ENCODE assay signal across 8 mouse cellular contexts in the genomic region with DNA sequence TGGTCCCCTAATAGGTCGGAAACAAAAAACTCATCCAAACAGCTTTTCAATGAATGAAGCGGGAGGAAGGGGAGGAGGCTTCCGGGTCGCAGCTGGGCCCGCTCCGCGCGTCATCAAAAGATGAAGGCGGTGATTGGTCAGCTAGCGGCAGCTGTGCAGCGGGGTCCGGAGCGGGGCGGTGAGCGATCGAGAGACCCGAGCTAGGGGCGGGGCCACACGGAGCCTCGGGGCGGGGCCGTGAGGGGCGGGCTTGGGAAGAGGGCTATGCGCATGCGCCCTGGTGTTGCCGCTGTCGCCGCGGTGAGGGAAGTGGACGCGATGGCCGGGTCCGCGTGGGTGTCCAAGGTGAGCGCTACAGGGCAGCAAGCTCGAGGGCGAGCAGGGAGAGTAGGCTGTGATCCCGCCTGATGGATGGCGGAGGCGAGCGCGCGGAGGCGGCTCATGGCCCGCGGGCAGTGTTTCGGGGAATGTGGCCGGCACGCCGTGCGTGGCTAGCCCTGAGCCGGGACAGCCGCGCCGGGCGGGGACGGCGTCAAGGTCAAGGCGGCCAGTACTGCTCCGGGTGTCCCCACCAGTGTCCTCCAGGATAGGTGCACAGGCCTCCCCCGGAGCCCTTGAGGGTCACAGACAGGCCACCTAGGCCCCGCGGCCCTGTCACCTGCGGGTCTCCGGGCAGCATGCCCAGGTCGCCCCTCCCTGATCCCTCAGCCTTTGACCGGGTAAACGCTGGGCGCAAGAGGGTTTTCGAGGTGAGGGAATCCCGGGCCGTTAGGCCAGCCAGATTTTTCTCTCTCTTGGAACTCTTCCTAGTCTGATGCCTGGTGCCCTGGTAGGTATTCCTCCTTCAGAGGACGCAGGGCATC. TPM values are rescaled to one million over a fixed set of nuclear protein-coding genes. Genes with fewer than 3 reads are reported as not detected.
DNase-seq lines count a peak whose midpoint lies in the region; ATAC-seq and TF ChIP-seq lines count a peak whose summit lies in the region.

A gene (plus strand): TSS at position 136 of the 863 bp plus-strand sequence.

- H3K4me2 ChIP-seq in lung, postnatal 0 days (replicated peaks; ENCODE audit: low read depth, low read length) = peak within 1 kb of the TSS; percentile 99

- H3K4me1 ChIP-seq in hindbrain, embryonic 10.5 days (replicated peaks) = peaks cover 17% of the 10 kb centered on the region
- peaks cover 9% of the 10 kb centered on the region; the same call in 1 of the 2 replicates for H3K4me1 ChIP-seq in lung, postnatal 0 days (ENCODE audit: insufficient read depth, low read depth, low read length)

- ATAC-seq in frontal cortex, adult (ENCODE audit: low TSS enrichment) = peak; percentile 98
- peak; percentile 100 for ATAC-seq in lung, postnatal 0 days

- H3K27me3 ChIP-seq in hindbrain, embryonic 10.5 days (ENCODE audit: insufficient read depth, poor library complexity, severe bottlenecking) = no peaks in the 10 kb centered on the region
- H3K27me3 ChIP-seq in lung, postnatal 0 days (replicated peaks; ENCODE audit: insufficient read depth, low read length) = no peaks in the 10 kb centered on the region

- H3K4me3 ChIP-seq in hindbrain, embryonic 10.5 days = peak within 1 kb of the TSS; percentile 99
- H3K4me3 ChIP-seq in lung, postnatal 0 days (ENCODE audit: low read depth, low read length) = peak within 1 kb of the TSS; percentile 84

- peak within 1 kb of the TSS; percentile 79 for H3K9ac ChIP-seq in lung, postnatal 0 days (replicated peaks; ENCODE audit: low read depth)

- DNase-seq in MEL-GATA-1-ER (ENCODE audit: extremely low read depth, low read depth) = peak; percentile 85
- DNase-seq in cerebellum, adult 8-10 months = peak; percentile 95
- DNase-seq in hindbrain, embryonic 10.5 days (ENCODE audit: low spot score) = peak; percentile 99
- peak; percentile 98 for DNase-seq in layer of hippocampus, adult 9-11 months
- peak; percentile 99 for DNase-seq in lung, postnatal 0 days (ENCODE audit: low spot score)
- peak; percentile 97 for DNase-seq in ovary, postnatal 14 days (ENCODE audit: low spot score)
- DNase-seq in thymus, postnatal 14 days = peak; percentile 99

- H3K27ac ChIP-seq in hindbrain, embryonic 10.5 days = peak within 1 kb of the TSS; percentile 91
- no peak within 1 kb of the TSS for H3K27ac ChIP-seq in lung, postnatal 0 days (ENCODE audit: low read length)

- no peaks in the 10 kb centered on the region for H3K9me3 ChIP-seq in hindbrain, embryonic 10.5 days
- H3K9me3 ChIP-seq in lung, postnatal 0 days (ENCODE audit: low read length) = no peaks in the 10 kb centered on the region

- under 1% methylated on average over 73 of the region's 73 CpGs for WGBS in hindbrain, embryonic 10.5 days
- 2% methylated on average over 68 of the region's 73 CpGs for WGBS in lung, postnatal 0 days

- TF ChIP-seq EP300 in lung, postnatal 0 days (IDR thresholded peaks at IDR 0.05) = no peak

- H3K36me3 ChIP-seq in hindbrain, embryonic 10.5 days = peaks cover 21% of the 10 kb centered on the region
- H3K36me3 ChIP-seq in lung, postnatal 0 days (ENCODE audit: insufficient read depth, low read length) = no peaks in the 10 kb centered on the region

- TF ChIP-seq CTCF in lung, postnatal 0 days (IDR thresholded peaks at IDR 0.05) = no peak

RNA-seq across cellular contexts. Expression of the gene that starts here (rescaled TPM):
- 108 and 117 TPM in 2 replicates for polyA plus RNA-seq in hindbrain, embryonic 10.5 days (2016; fragmentation: Nextera tagmentation; extraction: Ambion mirVana)
- polyA plus RNA-seq in lung, postnatal 0 days (2015; fragmentation: Nextera tagmentation; extraction: Ambion mirVana) = 79.4 and 80.3 TPM in 2 replicates
